Mouse (Mus musculus) liver, embryonic 12.5 days (tissue): Measurements from ENCODE around the gene Plscr5. TPM values are rescaled to one million over a fixed set of nuclear protein-coding genes. Genes with fewer than 3 reads are reported as not detected.
"Not testable (repeated sequence)": the region's sequence is repeated elsewhere in the genome, so short reads cannot be mapped to it uniquely, and the experiment has no call there.

ENCODE experiments used
- ATAC-seq: fragments of 200-750 bp; cut with Nextera tagmentation; 2 replicates; pipeline ENCODE4 v1.8.0; 2017; ENCODE audit warnings: moderate number of reproducible peaks, mild to moderate bottlenecking, moderate library complexity
- H3K27ac ChIP-seq: fragments of 300-500 bp; sonication (generic); 2 replicates; pipeline ENCODE4 v1.5.1; 2016; ENCODE audit warnings: mild to moderate bottlenecking
- H3K27me3 ChIP-seq: fragments of 300-500 bp; sonication (generic); replicated peaks from 2 replicates; pipeline ENCODE4 v1.6.1; 2016; ENCODE audit warnings: mild to moderate bottlenecking, moderate library complexity
- H3K36me3 ChIP-seq: fragments of 300-500 bp; sonication (generic); 2 replicates; pipeline ENCODE4 v1.6.1; 2016; ENCODE audit warnings: mild to moderate bottlenecking, moderate library complexity
- H3K4me1 ChIP-seq: fragments of 300-500 bp; sonication (generic); 2 replicates; pipeline ENCODE4 v1.6.1; 2016
- H3K4me2 ChIP-seq: fragments of 300-500 bp; sonication (generic); 2 replicates; pipeline ENCODE4 v1.6.1; 2016; ENCODE audit warnings: mild to moderate bottlenecking, moderate library complexity
- H3K4me3 ChIP-seq: fragments of 300-500 bp; sonication (generic); 2 replicates; pipeline ENCODE4 v1.5.1; 2016; ENCODE audit warnings: mild to moderate bottlenecking, moderate library complexity
- H3K9ac ChIP-seq: fragments of 300-500 bp; sonication (generic); 2 replicates; pipeline ENCODE4 v1.6.1; 2016; ENCODE audit warnings: mild to moderate bottlenecking, moderate library complexity
- H3K9me3 ChIP-seq: fragments of 300-500 bp; sonication (generic); replicated peaks from 2 replicates; pipeline ENCODE4 v1.6.1; 2016; ENCODE audit warnings: mild to moderate bottlenecking, moderate library complexity
- WGBS: fragments of 180-500 bp; shearing (Covaris S2); methylation state at CpG from one replicate; pipeline ENCODE4 v1.1.7; 2016; ENCODE audit not compliant: insufficient replicate concordance; 5-methylcytosine and 5-hydroxymethylcytosine counted together
- polyA plus RNA-seq: library from polyadenylated mRNA; unstranded; fragments of >200 nt; fragmentation: Nextera tagmentation; extraction: Ambion mirVana; gene quantifications from 2 replicates; pipeline ENCODE4 v1.2.1, GENCODE M21; 2016

The Plscr5 gene
- polyA plus RNA-seq: not detected in 2 replicates

- WGBS: 60% methylated on average over 9 of the region's 9 CpGs
- H3K9ac ChIP-seq, H3K4me3 ChIP-seq, H3K27me3 ChIP-seq, ATAC-seq, H3K4me2 ChIP-seq, H3K36me3 ChIP-seq, H3K9me3 ChIP-seq, H3K4me1 ChIP-seq, H3K27ac ChIP-seq: not testable (repeated sequence)
These were observed at the start of gene Plscr5 for GRCm38 (mm10) chr9:92192636-92193035. Plscr5 (plus strand) TSS chr9:92192936.

GRCm38 (mm10) chr9:92147555-92148248 lies 45.0 kb upstream of the Plscr5 start:
- ATAC-seq: no peak

GRCm38 (mm10) chr9:92162213-92162612 lies 30.5 kb upstream of the Plscr5 start:
- Histone ChIP-seq H3K4me1 (no peaks in the 10 kb centered on the region), H3K27me3 (no peaks in the 10 kb centered on the region), H3K4me3 (no peak overlapping the region), H3K9ac (no peak overlapping the region), H3K4me2 (no peak overlapping the region), H3K27ac (no peak overlapping the region), H3K36me3 (no peaks in the 10 kb centered on the region), H3K9me3 (no peaks in the 10 kb centered on the region)
- no peak for ATAC-seq
- WGBS: 79% methylated on average over 4 of the region's 4 CpGs

More at GRCm38 (mm10) chr9:92147555-92148248, 45.0 kb upstream of the Plscr5 start:
- no peak overlapping the region for H3K4me2 ChIP-seq
- H3K9ac ChIP-seq: no peak overlapping the region
- no peaks in the 10 kb centered on the region for H3K4me1 ChIP-seq
- H3K36me3 ChIP-seq: no peaks in the 10 kb centered on the region
- no peaks in the 10 kb centered on the region for H3K27me3 ChIP-seq
- H3K27ac ChIP-seq: no peak overlapping the region
- WGBS: 16% methylated on average over 7 of the region's 7 CpGs
- no peaks in the 10 kb centered on the region for H3K9me3 ChIP-seq
- no peak overlapping the region for H3K4me3 ChIP-seq

- Histone ChIP-seq H3K36me3 (no peaks in the 10 kb centered on the region), H3K4me2 (no peak overlapping the region), H3K27ac (no peak overlapping the region), H3K27me3 (no peaks in the 10 kb centered on the region), H3K4me1 (no peaks in the 10 kb centered on the region), H3K9me3 (no peaks in the 10 kb centered on the region), H3K9ac (no peak overlapping the region), H3K4me3 (no peak overlapping the region)
- ATAC-seq: no peak
- 80% methylated on average over 3 of the region's 3 CpGs for WGBS
These were observed 19.3 kb upstream of the Plscr5 start for GRCm38 (mm10) chr9:92173318-92173985.

- ATAC-seq: no peak
- WGBS: 58% methylated on average over 15 of the region's 15 CpGs
- H3K9ac ChIP-seq: no peak overlapping the region
These were observed 18.3 kb upstream of the Plscr5 start for GRCm38 (mm10) chr9:92174176-92175075.

GRCm38 (mm10) chr9:92178861-92179469 lies 13.8 kb upstream of the Plscr5 start:
- Histone ChIP-seq H3K9ac (no peak overlapping the region), H3K27ac (no peak overlapping the region), H3K4me1 (no peaks in the 10 kb centered on the region), H3K9me3 (no peaks in the 10 kb centered on the region), H3K4me2 (no peak overlapping the region), H3K36me3 (no peaks in the 10 kb centered on the region), H3K27me3 (no peaks in the 10 kb centered on the region), H3K4me3 (no peak overlapping the region)
- 52% methylated on average over 2 of the region's 2 CpGs for WGBS
- ATAC-seq: no peak

More at GRCm38 (mm10) chr9:92174176-92175075, 18.3 kb upstream of the Plscr5 start:
- H3K4me3 ChIP-seq: no peak overlapping the region
- H3K27me3 ChIP-seq: no peaks in the 10 kb centered on the region
- H3K4me1 ChIP-seq: no peaks in the 10 kb centered on the region
- no peaks in the 10 kb centered on the region for H3K9me3 ChIP-seq
- H3K27ac ChIP-seq: no peak overlapping the region
- H3K36me3 ChIP-seq: no peaks in the 10 kb centered on the region
- H3K4me2 ChIP-seq: no peak overlapping the region

- no peak for ATAC-seq
- H3K4me3 ChIP-seq: no peak overlapping the region
- H3K9me3 ChIP-seq: no peaks in the 10 kb centered on the region
- no peaks in the 10 kb centered on the region for H3K27me3 ChIP-seq
- WGBS: 62% methylated on average over 2 of the region's 2 CpGs
- H3K4me1 ChIP-seq: no peaks in the 10 kb centered on the region
- H3K4me2 ChIP-seq: no peak overlapping the region
- no peak overlapping the region for H3K9ac ChIP-seq
- H3K36me3 ChIP-seq: no peaks in the 10 kb centered on the region
- no peak overlapping the region for H3K27ac ChIP-seq
These were observed 1.4 kb upstream of the Plscr5 start for GRCm38 (mm10) chr9:92191295-92191694.

- WGBS: 46% methylated on average over 3 of the region's 3 CpGs
These were observed 5.7 kb downstream of the Plscr5 start for GRCm38 (mm10) chr9:92198408-92198807.

GRCm38 (mm10) chr9:92199564-92199963 lies 6.8 kb downstream of the Plscr5 start:
- Histone ChIP-seq H3K9me3 (no peaks in the 10 kb centered on the region), H3K27ac (no peak overlapping the region), H3K4me3 (no peak overlapping the region), H3K27me3 (no peaks in the 10 kb centered on the region), H3K4me2 (no peak overlapping the region), H3K36me3 (no peaks in the 10 kb centered on the region), H3K4me1 (no peaks in the 10 kb centered on the region), H3K9ac (no peak overlapping the region)
- WGBS: 65% methylated on average over 5 of the region's 5 CpGs
- no peak for ATAC-seq

More at GRCm38 (mm10) chr9:92198408-92198807, 5.7 kb downstream of the Plscr5 start:
- H3K27ac ChIP-seq: no peak overlapping the region
- no peaks in the 10 kb centered on the region for H3K27me3 ChIP-seq
- no peak overlapping the region for H3K4me2 ChIP-seq
- H3K36me3 ChIP-seq: no peaks in the 10 kb centered on the region
- no peak overlapping the region for H3K4me3 ChIP-seq
- ATAC-seq: no peak
- no peaks in the 10 kb centered on the region for H3K4me1 ChIP-seq
- H3K9ac ChIP-seq: no peak overlapping the region
- H3K9me3 ChIP-seq: no peaks in the 10 kb centered on the region

GRCm38 (mm10) chr9:92204397-92204796 lies 11.7 kb downstream of the Plscr5 start:
- WGBS: 60% methylated on average over 2 of the region's 2 CpGs
- Histone ChIP-seq H3K4me2 (no peak overlapping the region), H3K9ac (no peak overlapping the region), H3K4me1 (no peaks in the 10 kb centered on the region), H3K36me3 (no peaks in the 10 kb centered on the region), H3K27me3 (no peaks in the 10 kb centered on the region), H3K27ac (no peak overlapping the region), H3K4me3 (no peak overlapping the region), H3K9me3 (no peaks in the 10 kb centered on the region)
- ATAC-seq: no peak

GRCm38 (mm10) chr9:92207307-92207706 lies 14.6 kb downstream of the Plscr5 start:
- Histone ChIP-seq H3K9me3 (no peaks in the 10 kb centered on the region), H3K9ac (no peak overlapping the region), H3K27ac (no peak overlapping the region), H3K36me3 (no peaks in the 10 kb centered on the region), H3K4me2 (no peak overlapping the region), H3K4me1 (no peaks in the 10 kb centered on the region), H3K27me3 (no peaks in the 10 kb centered on the region), H3K4me3 (no peak overlapping the region)
- ATAC-seq: no peak
- 39% methylated on average over 4 of the region's 4 CpGs for WGBS
